Mouse (Mus musculus): ENCODE measurements around the gene Ruvbl2. TPM values are rescaled to one million over a fixed set of nuclear protein-coding genes. Genes with fewer than 3 reads are reported as not detected.
"Not testable (repeated sequence)": the region's sequence is repeated elsewhere in the genome, so short reads cannot be mapped to it uniquely, and the experiment has no call there.

The Ruvbl2 gene
- 10 to 100 TPM; 50.3 to 56.3 TPM for total RNA-seq (2021)
- long read RNA-seq, experiment 1, transcript Ruvbl2-201 (15 exons, 1,834 nt) = major isoform, 76 of 94 reads
- long read RNA-seq, experiment 1, partial matches to known transcripts = 11 of 94 reads
- long read RNA-seq, experiment 1, other reads (novel, unspliced or antisense) = 7 of 94 reads
- long read RNA-seq, experiment 2, transcript Ruvbl2-201 (15 exons, 1,834 nt) = major isoform, 22 of 30 reads
- long read RNA-seq, experiment 2, partial matches to known transcripts = 3 of 30 reads
- long read RNA-seq, experiment 2, other reads (novel, unspliced or antisense) = 5 of 30 reads

- no peak for DNase-seq
Observed at GRCm38 (mm10) chr7:45437521-45438276, at the start of gene Ruvbl2. Gene Ruvbl2 (minus strand): TSS chr7:45438096.

DNA sequence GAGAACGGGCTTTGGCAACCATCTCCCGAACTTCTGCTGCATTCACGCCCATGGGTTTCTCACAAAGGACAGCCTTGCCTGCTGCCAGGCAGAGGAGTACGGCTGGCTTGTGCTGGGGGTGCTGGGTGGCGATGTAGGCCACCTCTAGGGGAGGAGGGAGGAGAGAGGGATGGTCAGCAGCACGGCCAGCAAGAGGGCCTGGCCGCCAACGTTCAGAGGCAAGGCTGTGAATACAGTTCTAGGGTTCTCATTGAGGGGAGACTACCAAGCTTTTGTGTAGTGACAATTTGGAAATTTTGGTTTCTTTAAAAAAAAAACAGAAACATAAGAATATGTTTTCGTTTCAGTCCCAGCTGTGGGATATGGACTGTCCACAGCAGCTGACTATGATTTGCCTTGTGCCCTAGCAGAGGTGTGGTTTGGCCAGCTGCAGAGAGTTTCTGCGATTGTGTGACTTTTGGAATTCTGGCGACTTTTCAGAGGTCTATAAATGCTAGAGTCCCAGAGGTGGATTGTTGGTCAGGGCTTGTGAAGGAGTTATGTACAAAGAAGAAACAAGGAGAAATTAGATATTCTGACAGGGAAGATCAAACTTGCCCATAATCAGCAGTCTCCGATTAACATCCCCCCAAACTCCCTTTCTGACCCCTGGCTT, 49.0 kb upstream of the Ruvbl2 start, which contains the start of gene Gm45808:
TSS of gene Gm45808 (minus strand) at position 51 of the 655 bp plus-strand sequence.
- DNase-seq = no peak

DNA sequence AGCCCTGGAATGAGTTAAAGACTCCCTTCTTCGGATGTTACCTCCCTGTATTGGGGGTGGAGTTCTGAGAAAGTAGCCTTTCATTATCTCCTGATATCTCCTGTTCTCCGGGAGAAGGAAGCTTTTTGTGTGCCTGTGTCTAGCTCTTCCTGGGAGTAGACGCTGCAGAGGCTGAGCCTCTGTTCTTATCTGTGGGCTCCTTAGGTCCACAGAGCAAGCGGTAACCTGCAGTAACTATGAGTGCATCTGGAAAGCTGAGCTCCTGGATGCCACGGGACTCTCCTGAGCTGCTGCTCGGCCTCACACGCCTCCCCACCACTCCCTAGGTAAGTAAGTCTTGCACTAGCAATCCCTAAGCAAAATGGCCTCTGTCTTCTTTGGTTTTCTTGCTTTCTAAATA, 48.3 kb upstream of the Ruvbl2 start:
- DNase-seq = no peak

- peak in 1 of 2 experiments; percentile 25 for DNase-seq
Observed at GRCm38 (mm10) chr7:45484985-45485384, 47.1 kb upstream of the Ruvbl2 start.

GRCm38 (mm10) chr7:45482166-45482565, 44.3 kb upstream of the Ruvbl2 start:
- DNase-seq = no peak

DNA sequence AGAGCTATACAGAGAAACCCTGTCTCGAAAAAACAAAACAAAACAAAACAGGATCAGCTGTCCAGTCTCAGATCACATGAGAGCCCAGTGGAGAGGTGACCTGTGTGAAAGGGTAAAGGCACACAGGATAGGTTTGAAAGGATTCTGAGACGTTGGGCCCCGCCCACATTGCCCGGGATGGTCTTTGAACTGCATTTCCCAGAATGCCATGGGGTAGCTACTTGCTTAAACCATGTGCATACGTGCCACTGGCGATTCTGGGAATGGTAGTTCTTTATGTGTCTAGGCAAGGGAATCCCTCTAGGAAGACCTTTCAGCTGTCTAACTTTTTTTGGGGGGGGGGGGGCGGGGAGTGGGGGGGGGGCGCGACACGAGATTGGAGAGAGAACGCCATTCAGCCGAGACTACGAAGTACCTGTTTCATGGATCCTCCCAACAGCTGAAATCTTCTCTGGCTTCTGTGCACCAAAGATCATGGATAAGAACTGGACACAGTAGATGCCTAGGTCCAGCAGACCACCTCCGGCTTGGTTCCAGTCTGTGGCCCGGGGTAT, 43.6 kb upstream of the Ruvbl2 start, which contains the start of gene Tulp2:
TSS of gene Tulp2 (plus strand) at position 504 of the 554 bp plus-strand sequence.
- DNase-seq = peak; percentile 61 to 74

GRCm38 (mm10) chr7:45480310-45480709, 42.4 kb upstream of the Ruvbl2 start:
- not testable (repeated sequence) for DNase-seq

DNA sequence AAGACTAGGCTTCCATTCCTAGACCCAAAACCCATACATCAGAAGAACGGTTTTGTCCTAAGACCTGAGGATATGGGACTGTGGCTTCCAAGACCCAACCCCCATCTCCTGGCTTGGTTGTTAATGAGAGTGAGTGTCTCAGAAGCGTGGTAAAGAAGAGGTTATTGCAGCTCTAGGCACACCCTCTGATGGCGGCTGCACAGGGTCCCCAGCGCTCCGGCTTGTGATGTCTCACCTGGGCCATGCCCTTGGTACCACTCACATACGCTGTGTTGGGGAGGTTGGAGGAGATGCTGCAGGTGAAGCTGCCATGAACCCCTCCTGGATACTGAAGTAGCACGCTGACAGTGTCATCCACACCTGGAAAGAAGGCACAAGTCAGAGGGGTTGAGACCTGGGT, 40.9 kb upstream of the Ruvbl2 start:
- DNase-seq = no peak

DNA sequence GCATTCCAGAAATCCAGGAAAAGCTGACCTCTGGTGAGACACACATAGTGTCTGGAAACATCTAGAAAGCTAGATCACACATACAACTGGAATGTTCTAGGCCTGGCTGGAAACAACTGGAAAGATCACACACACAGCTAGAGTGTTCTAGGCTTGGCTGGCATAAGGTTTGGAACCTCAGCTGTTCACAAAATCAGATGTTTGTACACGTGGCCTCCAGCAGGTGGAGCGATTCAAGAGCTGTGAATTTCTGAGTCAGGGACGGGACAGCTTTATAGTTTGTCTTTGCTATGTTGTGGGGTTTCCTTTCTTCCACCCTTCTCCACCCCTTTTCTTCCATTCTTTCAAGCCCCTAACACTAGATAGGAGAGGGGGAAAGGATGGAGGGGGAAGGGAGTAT, 39.1 kb upstream of the Ruvbl2 start:
- peak; percentile 68 to 76 for DNase-seq

GRCm38 (mm10) chr7:45476453-45476852, 38.6 kb upstream of the Ruvbl2 start:
- DNase-seq = no peak

DNA sequence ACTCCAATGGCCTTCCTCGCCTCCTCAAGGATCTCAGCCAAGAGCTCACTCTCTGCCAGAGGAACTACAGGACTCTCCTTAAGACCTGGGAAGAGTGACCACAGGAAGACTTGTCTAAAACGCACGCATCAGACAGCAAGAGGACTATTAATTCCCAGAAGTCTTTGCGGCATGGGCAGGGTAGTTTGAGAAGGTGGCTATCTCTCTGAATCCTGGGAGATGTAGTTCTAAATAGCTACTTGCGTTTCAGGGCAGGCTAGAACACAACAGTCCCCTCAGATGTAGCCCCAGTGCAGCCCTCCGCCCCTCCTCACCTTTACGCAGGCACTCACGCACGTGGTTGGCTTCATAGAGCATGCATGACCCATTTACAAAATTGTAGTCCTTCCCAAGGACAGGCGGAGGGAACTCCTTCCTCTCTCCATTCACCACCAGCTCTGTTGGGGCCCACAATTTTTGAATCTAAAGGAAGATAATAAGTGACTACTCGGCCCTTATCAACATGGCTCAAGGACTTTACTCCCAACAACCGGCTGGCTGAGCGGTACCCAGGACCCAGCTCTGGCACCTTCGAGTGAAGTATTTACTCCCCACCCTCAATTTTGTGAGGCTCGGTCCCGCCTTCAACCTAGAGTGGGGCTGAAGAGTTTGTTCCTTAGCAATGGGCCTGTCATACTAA, 37.5 kb upstream of the Ruvbl2 start:
- peak in 1 of 2 experiments; percentile 33 for DNase-seq

- DNase-seq = peak; percentile 76 to 79
Observed at GRCm38 (mm10) chr7:45470869-45471268, 33.0 kb upstream of the Ruvbl2 start.

DNA sequence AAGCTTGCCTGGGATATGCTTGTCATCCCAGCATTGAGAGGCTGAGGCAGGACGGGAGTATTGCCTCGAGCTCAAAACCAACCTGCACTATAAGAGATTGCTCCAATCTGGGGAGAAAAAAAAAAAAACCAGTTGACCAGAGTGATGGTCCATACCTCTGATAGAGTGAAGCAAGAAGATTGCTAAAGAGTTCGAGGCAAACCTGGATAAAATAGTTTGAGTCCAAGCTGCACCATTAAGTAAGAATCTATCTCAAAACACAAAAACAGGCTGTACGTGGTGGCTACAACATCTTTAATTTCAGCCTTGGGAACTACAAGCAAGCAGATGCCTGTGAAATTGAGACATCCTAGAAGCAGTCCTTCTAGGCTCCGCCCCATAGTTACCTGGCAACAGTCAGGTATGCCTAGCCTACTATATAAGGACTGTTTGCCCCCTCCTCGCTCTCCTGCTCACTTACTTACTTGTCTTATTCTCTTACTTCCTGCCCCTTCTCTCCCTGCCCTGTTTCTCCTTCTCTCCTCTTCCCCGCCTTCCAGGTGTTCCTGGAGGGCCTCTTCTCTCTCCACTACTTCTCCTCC, 29.3 kb upstream of the Ruvbl2 start:
- no peak for DNase-seq

- peak; percentile 95 to 97 for DNase-seq
Observed at GRCm38 (mm10) chr7:45466283-45467089, 28.6 kb upstream of the Ruvbl2 start, which contains the start of gene Bax. Gene Bax (minus strand): TSS chr7:45466898.

- DNase-seq = no peak
Observed at GRCm38 (mm10) chr7:45465549-45465948, 27.7 kb upstream of the Ruvbl2 start.

DNA sequence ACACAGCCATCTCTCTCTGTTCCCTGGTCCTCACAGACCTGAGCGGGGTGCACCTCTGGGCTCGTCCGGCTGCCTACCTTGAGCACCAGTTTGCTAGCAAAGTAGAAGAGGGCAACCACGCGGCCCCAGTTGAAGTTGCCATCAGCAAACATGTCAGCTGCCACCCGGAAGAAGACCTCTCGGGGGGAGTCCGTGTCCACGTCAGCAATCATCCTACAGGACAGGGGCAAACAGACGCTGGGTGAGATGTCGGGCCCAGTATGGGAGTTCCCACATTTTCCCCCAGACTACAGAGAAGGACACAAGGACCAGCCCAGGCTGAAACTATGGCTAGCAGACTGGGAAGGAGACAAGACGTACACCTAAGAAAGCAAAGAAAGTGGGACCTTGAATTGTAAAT, 27.2 kb upstream of the Ruvbl2 start:
- no peak for DNase-seq

DNA sequence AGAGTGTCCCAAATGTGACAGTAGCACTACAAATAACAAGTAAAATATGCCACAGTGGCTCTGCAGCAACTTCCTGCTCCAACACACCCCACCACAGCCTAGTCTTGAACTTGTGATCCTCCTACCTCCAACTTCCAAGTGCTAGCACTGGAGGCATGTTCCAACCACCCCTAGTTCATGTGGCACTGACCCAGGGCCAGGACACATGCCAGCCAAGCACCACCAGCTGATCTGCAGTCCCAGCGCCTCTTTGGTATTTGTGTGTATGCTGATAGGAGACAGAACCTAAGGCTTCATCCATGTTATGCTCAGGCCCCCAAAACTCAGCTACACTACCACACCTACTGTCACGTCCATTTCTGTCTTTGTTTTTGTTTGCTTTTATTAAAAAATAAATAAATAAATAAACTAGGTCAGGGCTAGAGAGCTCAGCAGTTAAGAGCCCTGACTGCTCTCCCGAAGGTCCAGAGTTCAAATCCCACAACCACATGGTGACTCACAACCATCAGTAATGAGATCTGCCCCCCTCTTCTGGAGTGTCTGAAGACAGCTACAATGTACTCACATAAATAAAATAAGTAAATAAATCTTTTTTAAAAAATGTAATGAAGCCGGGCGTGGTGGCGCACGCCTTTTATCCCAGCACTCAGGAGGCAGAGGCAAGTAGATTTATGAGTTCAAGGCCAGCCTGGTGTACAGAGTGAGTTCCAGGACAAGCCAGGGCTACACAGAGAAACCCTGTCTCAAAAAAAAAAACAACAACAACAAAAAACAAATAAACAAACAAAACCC, 26.3 kb upstream of the Ruvbl2 start:
- DNase-seq = no peak

DNA sequence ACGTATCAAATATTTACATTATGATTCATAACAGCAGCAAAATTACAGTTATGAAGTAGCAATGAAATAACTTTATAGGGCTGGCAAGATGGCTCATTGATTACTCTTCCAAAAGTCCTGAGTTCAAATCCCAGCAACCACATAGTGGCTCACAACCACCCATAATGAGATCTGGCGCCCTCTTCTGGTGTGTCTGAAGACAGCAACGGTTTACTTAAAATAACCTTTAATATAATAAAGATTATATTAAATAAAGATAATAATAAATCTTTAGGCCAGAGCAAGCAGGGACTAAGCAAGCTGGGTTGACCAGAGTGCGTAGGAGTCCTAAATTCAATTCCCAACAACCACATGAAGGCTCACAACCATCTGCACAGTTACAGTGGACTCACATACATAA, 25.0 kb upstream of the Ruvbl2 start:
- not testable (repeated sequence) for DNase-seq

- DNase-seq = no peak
Observed at GRCm38 (mm10) chr7:45462325-45462724, 24.4 kb upstream of the Ruvbl2 start.

GRCm38 (mm10) chr7:45461781-45462180, 23.9 kb upstream of the Ruvbl2 start:
- DNase-seq = no peak
